Mouse (Mus musculus) CD4-positive helper T cell, adult 2 months (primary cell): ENCODE measurements around the gene Mrps21.
"Not testable (repeated sequence)": the region's sequence is repeated elsewhere in the genome, so short reads cannot be mapped to it uniquely, and the experiment has no call there.

ENCODE experiments used
- DNase-seq: peaks from one replicate; pipeline ENCODE4 v3.0.0-alpha.2; 2012; ENCODE audit warnings: low read depth, missing footprints, low spot score

The Mrps21 gene

DNA sequence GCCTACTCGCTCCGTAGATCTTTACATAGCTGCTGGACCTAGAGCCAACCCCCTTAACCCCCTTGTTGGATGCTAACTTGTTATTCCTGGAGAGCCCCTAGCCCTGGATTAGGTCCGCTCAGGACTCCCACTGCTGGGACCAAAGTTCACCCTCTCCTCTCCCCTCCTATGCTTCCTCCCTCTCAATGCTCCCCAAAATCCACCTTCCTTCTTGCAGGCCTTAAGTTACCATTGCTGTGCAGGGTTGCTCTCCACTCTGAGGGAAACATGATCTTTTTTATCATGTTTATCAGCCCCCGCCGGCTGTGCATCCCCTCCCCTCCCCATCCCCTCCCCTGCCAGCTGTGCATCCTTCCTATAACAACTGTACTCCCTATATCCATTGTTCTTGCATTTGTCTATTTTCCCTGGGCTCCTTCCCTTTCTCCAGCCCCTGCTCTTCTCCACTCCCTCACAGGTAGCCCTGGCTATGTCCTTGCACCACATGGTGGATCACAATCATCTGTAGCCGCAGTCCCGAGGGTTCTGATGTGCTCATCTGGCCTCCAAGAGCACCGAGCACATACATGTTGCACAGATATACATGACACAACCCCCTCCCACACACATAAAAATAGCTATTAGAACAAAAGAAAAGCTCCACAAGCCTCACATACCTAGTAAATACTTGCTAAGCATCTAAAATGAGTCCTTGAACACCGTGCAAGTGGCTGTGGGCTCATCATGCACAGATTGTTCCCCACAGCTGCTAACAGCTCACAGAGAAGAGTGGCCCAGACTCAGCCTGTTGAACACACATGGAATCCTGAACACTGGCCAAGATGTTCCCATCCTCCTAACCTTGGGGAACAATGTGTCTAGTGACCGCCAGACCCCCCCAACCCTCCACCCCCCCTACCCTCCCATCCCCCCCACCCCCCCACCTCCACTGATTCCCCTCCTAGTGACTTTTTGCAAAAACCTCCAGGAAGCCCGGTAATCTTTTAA lies 21.0 kb upstream of the Mrps21 start:
- no peak for DNase-seq

GRCm38 (mm10) chr3:95891211-95892065 lies 20.1 kb upstream of the Mrps21 start, which contains the start of gene BC028528:
Gene BC028528, minus strand, starts transcription at chr3:95892005.
- no peak for DNase-seq

DNA sequence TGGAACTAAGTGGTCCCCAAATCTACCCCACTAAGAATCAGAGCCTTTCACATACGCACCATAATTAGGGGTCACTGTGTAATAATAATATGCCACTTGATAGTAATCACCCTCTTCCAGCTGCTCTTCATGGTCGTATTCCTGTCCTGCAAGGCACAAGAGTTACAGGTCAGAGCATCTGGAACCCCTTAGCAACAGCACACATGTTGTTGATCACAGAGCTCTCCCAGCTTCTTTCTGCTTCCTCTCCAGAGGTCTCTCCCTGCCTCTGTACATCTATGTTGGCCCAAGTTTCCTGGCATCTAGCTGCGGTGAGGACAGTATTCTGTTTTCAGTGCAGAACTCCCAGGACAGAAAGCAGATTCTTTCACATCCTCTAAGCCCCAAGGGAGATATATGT lies 18.3 kb upstream of the Mrps21 start:
- DNase-seq, result no peak

DNA sequence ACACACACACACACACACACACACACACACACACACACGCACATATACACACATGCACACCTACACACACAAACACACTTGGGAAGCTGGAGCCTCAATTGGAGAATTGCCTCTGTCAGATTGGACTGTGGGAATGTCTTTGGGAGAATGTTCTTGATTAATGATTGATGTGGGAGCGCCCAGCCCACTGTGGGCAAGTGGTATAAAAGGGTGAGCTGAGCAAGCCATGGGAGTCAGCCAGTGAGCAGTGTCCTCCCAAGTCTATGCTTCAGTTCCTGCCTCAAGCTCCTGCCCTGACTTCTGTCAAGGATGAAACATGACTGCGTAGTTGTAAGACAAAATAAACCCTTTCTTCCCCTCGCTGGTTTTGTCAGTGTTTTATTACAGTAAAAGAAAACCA lies 16.3 kb upstream of the Mrps21 start:
- no peak for DNase-seq

DNA sequence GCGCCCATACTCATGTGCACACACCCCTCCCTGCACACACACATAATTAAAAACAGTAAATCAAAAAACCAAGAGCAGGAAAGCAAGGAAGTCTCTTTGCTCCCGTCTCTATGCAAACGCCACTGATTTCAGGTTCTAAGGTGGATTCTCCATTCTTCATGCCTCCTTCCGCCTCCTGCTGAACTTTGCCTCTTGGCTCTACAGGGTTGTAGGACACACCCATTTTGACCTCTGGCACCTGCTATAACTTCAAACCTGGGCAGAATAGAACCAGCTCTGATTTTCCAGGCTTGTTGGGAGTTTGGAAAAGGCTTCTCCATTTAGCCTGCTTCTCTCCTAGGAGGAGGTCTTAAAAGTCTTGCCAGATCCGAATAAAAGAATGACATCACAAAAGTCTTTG lies 13.1 kb upstream of the Mrps21 start:
- DNase-seq, result no peak

- DNase-seq, result peak; percentile 74
These were observed 11.6 kb upstream of the Mrps21 start for GRCm38 (mm10) chr3:95882816-95883425.

DNA sequence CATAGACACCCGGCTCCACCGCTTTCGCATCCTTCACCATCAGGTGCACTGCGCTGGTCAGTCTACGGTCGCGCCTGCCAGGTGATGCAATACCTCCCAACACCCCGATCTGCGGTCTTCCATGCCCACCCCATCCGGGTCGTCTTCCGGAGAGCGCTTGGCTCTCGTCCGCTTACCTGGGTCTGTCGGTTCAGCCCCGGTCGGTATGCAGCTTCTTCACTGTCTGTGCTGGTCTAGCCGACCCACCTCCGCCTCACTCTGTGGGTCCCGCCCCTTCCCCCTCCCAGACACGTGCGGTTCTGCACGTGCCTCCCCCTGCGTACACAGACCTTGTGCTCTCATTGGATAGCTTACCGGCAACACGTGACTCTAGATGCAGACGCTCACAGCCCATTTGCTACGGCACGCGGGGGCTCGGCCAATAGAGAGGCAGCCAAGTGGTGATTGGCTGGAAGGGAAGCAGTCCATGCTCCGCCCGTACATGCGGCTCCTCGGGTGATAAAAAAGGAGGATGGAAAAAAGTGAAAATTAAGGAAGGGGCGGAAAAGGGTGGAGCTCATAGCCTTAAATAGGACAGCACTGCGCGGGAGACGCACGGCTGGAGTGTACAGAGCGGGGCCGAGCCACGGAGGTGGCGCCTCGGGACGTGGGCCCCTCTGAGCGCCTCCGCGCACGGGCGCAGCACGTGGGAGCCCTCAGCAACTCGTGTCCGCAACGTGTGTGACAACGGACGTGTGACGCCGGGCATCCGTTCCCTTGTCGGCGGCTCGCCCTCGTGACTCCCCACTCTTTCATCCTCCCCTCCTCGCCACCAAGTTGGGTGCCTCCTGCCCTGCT lies 10.9 kb upstream of the Mrps21 start, which contains the start of gene Ciart:
Ciart (minus strand) TSS at position 273 of the 837 bp plus-strand sequence.
- peak; percentile 97 for DNase-seq

GRCm38 (mm10) chr3:95879063-95879462 lies 7.7 kb upstream of the Mrps21 start:
- no peak for DNase-seq

GRCm38 (mm10) chr3:95872048-95872447 lies 729 bp upstream of the Mrps21 start:
- no peak for DNase-seq

- DNase-seq, result no peak
These were observed 343 bp downstream of the Mrps21 start for GRCm38 (mm10) chr3:95870976-95871375.

GRCm38 (mm10) chr3:95867408-95867807 lies 3.9 kb downstream of the Mrps21 start:
- DNase-seq, result no peak

GRCm38 (mm10) chr3:95866071-95866470 lies 5.2 kb downstream of the Mrps21 start:
- DNase-seq, result no peak

DNA sequence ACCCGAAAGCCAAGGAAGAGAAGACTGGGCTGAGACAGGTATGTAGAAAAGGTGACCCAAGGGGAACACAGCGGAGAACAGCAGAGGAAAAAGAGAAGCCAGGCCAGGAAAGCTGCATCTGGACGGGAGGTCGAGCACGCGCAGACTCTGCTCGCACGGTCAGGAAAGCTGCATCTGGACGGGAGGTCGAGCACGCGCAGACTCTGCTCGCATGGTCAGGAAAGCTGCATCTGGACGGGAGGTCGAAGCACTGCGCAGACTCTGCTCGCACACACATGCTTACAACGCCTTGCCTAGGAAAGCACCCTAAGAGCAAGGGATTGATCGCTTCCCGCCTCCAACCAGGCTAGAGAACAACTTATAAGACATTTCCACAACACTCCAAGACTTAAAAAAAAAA lies 5.7 kb downstream of the Mrps21 start:
- no peak for DNase-seq

GRCm38 (mm10) chr3:95865050-95865449 lies 6.3 kb downstream of the Mrps21 start:
- DNase-seq, result no peak

- no peak for DNase-seq
These were observed 7.7 kb downstream of the Mrps21 start for GRCm38 (mm10) chr3:95863578-95863977.

DNA sequence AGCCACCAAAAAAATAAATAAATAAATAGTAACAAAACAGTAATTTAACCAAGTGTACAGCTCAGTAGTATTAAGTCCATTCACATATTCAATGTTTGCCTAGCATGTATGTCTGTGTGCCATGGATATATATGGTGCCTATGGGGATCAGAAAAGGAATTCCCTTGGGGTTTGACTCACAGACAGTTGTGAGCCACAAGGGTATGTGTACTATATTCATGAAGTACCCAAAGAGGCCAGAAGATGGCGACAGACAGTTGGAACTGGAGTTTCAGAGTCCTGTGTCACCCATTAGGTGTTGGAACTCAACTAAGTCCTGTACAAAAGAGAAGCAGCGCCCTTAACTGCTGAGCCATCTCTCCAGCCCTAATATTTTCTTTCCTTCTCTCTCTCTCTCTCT lies 9.5 kb downstream of the Mrps21 start:
- peak; percentile 83 for DNase-seq

- peak; percentile 47 for DNase-seq
These were observed 10.1 kb downstream of the Mrps21 start for GRCm38 (mm10) chr3:95861216-95861615.

- peak; percentile 21 for DNase-seq
These were observed 11.0 kb downstream of the Mrps21 start for GRCm38 (mm10) chr3:95860323-95860722.

DNA sequence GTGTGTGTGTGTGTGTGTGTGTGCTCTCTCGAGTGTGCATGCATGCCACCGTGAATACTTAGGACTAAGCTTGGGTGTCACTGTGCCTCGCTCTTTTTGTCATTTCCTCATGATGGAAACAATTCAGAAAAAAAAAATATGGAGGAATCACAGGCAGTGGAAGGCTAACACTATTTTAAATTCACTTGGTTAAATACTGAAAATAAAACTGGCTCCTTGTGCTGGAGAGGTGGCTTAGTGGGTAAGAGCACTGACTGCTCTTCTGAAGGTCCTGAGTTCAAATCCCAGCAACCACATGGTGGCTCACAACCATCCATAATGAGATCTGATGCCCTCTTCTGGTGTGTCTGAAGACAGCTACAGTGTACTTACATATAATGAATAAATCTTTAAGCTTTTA lies 13.0 kb downstream of the Mrps21 start:
- DNase-seq, result not testable (repeated sequence)

DNA sequence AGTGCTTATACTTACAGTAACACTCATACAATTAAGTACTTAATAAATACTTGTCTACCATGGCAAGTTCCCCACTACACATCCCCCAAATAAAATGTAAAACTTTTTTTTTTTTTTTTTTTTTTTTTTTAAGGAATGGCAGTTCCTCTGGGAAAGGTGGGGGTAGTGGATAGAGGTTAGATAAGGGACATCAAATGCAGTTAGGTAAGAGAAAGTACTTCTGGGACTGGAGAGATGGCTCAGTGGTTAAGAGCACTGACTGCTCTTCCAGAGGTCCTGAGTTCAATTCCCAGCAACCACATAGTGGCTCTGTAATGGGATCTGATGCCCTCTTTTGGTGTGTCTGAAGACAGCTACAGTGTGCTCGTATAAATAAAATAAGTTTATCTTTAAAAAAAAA lies 14.3 kb downstream of the Mrps21 start:
- not testable (repeated sequence) for DNase-seq

DNA sequence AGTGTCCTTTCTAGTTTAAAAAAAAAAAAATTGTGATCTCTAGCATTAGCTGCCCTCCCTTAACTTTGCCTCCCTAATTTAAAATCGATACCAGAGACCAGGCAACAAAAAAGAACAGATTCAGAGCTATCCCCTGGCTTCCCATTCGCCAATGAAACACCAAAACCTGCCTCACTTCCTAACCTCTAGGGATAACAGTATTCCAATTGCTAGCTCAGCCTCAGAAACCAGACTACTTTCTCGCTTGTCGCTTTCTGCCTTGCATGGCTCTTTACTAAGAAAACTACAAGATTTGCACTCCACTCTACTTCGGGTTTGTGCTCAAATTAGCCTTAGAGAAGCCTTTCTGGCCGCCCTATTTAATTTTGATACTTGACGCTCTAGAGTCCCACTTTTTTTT lies 15.2 kb downstream of the Mrps21 start:
- DNase-seq, result no peak
